Mouse (Mus musculus) liver, embryonic 16.5 days (tissue): Measurements from ENCODE around the gene Maea. TPM values are rescaled to one million over a fixed set of nuclear protein-coding genes. Genes with fewer than 3 reads are reported as not detected.
"Not testable (repeated sequence)": the region's sequence is repeated elsewhere in the genome, so short reads cannot be mapped to it uniquely, and the experiment has no call there.

Source experiments
- ATAC-seq: fragments of 200-750 bp; cut with Nextera tagmentation; 2 replicates; pipeline ENCODE4 v1.8.0; 2017; ENCODE audit warnings: low read depth, mild to moderate bottlenecking, moderate number of reproducible peaks, moderate library complexity
- H3K27ac ChIP-seq: fragments of 300-500 bp; sonication (generic); 2 replicates; pipeline ENCODE4 v1.5.1; 2014; ENCODE audit warnings: mild to moderate bottlenecking, low read length
- H3K27me3 ChIP-seq: fragments of 300-500 bp; sonication (generic); 2 replicates; pipeline ENCODE4 v1.6.1; 2014; ENCODE audit warnings: low read depth, low read length, mixed read lengths; ENCODE audit not compliant: control insufficient read depth, insufficient read depth
- H3K36me3 ChIP-seq: fragments of 300-500 bp; sonication (generic); 2 replicates; pipeline ENCODE4 v1.6.1; 2014; ENCODE audit warnings: mild to moderate bottlenecking; ENCODE audit not compliant: control insufficient read depth, insufficient read depth
- H3K4me1 ChIP-seq: fragments of 300-500 bp; sonication (generic); 2 replicates; pipeline ENCODE4 v1.6.1; 2014; ENCODE audit warnings: low read depth, low read length, mixed read lengths; ENCODE audit not compliant: control insufficient read depth
- H3K4me2 ChIP-seq: fragments of 300-500 bp; sonication (generic); 2 replicates; pipeline ENCODE4 v1.6.1; 2014; ENCODE audit warnings: low read depth, low read length, mixed read lengths
- H3K4me3 ChIP-seq: fragments of 300-500 bp; sonication (generic); 2 replicates; pipeline ENCODE4 v1.5.1; 2014; ENCODE audit warnings: low read depth, mild to moderate bottlenecking, low read length
- H3K9ac ChIP-seq: fragments of 300-500 bp; sonication (generic); 2 replicates; pipeline ENCODE4 v1.6.1; 2014; ENCODE audit warnings: low read depth, low read length
- H3K9me3 ChIP-seq: fragments of 300-500 bp; sonication (generic); replicated peaks from 2 replicates; pipeline ENCODE4 v1.6.1; 2016; ENCODE audit warnings: low read length; ENCODE audit not compliant: control insufficient read depth
- WGBS: fragments of 180-500 bp; shearing (Covaris S2); extraction: QIAGEN DNeasy Blood & Tissue Kit; methylation state at CpG from one replicate; pipeline ENCODE4 v1.1.7; 2014; ENCODE audit not compliant: insufficient replicate concordance; 5-methylcytosine and 5-hydroxymethylcytosine counted together
- polyA plus RNA-seq: library from polyadenylated mRNA; unstranded; fragments of >200 nt; fragmentation: Nextera tagmentation; extraction: Ambion mirVana; gene quantifications from 2 replicates; pipeline ENCODE4 v1.2.1, GENCODE M21; 2015

Gene Maea
- polyA plus RNA-seq, 1 experiment from 2014 or later, result 46.2 TPM

DNA sequence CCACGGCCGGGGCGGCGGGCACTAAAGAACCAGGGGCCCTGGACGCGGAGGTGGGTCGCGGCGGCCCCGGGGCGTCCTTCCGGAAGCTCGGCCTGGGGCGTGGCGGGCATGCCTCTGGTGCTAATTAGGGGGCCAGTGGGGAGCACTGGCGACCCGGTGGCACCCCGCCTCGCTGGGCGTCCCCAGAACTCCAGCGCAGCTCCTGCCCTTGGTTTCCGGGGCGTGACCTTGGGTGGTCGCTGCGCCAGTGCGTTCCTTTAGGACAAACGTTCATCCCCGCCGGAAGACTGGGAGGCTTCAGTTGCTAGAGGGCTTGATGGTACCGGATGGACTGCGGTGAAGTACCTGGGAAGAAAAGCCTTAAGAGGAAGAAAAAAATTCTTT is 660 bp downstream of the Maea start:
- peak overlapping the region; percentile 95 for H3K9ac ChIP-seq
- H3K4me2 ChIP-seq, result peak overlapping the region; percentile 91
- H3K27ac ChIP-seq, result peak overlapping the region; percentile 81
- H3K4me1 ChIP-seq, result peaks cover 20% of the 10 kb centered on the region
- no peaks in the 10 kb centered on the region for H3K9me3 ChIP-seq
- ATAC-seq, result peak; percentile 35
- WGBS, result under 1% methylated on average over 31 of the region's 31 CpGs
- H3K4me3 ChIP-seq, result peak overlapping the region; percentile 99
- H3K27me3 ChIP-seq, result no peaks in the 10 kb centered on the region
- no peaks in the 10 kb centered on the region for H3K36me3 ChIP-seq

DNA sequence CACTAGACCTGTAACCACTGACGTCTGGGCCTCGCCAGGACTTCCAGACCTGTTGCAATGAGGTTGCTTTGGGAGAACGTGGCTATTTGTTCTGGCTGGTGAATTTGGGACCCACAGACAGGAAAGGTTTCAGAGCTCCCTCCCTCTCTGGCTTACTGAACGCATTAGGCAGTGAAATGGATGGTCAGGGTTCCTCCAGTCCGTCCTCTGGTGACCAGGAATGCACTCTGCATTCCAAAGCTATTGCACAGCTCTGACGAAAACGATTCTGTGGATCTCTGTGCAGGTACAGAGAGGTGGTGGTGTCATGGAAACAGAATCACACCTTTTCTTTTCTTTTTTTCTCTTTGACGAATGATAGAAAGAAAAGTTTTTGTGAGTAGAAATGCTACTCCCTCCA is 1.9 kb downstream of the Maea start:
- no peaks in the 10 kb centered on the region for H3K36me3 ChIP-seq
- H3K4me3 ChIP-seq, result no peak overlapping the region; the same call in 1 of the 2 replicates
- no peak for ATAC-seq
- WGBS, result 64% methylated on average over 8 of the region's 8 CpGs
- H3K9ac ChIP-seq, result no peak overlapping the region
- no peak overlapping the region for H3K27ac ChIP-seq
- H3K9me3 ChIP-seq, result no peaks in the 10 kb centered on the region
- peak overlapping the region; percentile 91 for H3K4me2 ChIP-seq
- peaks cover 20% of the 10 kb centered on the region for H3K4me1 ChIP-seq
- H3K27me3 ChIP-seq, result no peaks in the 10 kb centered on the region

DNA sequence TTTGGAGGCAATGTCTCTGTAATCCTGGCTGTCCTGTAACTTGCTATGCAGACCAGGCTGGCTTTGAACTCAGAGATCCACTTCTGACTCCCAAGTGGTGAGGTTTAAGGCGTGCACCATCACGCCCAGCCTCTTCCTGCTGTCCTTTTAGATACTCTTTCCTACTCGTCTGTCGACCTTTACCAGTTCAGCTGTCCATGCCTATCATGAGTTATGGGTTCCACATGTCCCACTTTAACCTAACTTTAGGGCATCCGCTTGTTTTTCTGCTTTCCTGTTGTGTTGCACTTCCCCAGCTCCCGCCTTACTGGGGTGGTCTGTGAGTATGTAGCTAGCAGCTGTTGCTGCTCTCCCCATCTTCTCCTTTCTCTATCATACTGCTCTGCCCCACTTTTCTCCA is 5.9 kb downstream of the Maea start:
- Histone ChIP-seq H3K4me2 (no peak overlapping the region), H3K36me3 (no peaks in the 10 kb centered on the region), H3K4me1 (peaks cover 34% of the 10 kb centered on the region), H3K27ac (no peak overlapping the region), H3K9me3 (no peaks in the 10 kb centered on the region), H3K9ac (no peak overlapping the region), H3K4me3 (no peak overlapping the region), H3K27me3 (no peaks in the 10 kb centered on the region)
- WGBS, result 58% methylated on average over 6 of the region's 6 CpGs
- no peak for ATAC-seq

DNA sequence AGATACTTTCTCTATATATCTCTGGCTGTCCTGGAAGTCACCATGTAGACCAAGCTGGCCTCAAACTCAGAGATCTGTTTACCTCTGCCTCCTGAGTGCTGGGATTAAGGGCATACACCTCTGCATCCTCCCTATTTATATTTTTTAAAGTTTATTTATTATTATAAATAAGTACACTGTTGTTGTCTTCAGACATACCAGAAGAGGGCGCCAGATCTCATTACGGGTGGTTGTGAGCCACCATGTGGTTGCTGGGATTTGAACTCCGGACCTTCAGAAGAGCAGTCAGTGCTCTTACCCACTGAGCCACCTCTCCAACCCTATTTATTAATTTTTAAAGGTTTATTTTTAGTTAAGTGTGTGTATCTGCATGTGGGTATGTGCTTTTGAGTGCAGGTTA is 6.9 kb downstream of the Maea start:
- not testable (repeated sequence) for H3K27ac ChIP-seq, ATAC-seq, H3K4me3 ChIP-seq, H3K9ac ChIP-seq, H3K27me3 ChIP-seq, H3K4me2 ChIP-seq, H3K36me3 ChIP-seq, H3K9me3 ChIP-seq
- H3K4me1 ChIP-seq, result peaks cover 24% of the 10 kb centered on the region
- 66% methylated on average over 3 of the region's 3 CpGs for WGBS

DNA sequence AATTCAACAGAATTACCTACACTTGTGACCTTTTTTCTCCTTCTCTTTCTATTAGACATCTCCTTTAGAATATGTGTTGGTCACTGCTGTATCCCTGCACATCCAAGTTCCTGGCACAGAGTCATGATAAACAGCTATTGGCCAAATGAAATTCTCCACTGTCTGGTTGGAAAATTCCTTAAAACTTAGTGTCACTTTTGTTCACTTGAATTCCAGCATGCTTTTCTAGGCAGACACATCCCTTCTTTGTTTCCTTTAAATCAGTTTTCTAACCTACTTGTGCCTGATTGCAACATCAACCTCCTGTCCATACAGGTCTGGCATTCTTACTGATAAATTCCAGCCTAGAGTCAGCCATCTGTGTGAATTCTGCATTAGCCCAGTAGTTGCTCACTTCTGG is 7.5 kb downstream of the Maea start:
- Histone ChIP-seq H3K4me1 (peaks cover 20% of the 10 kb centered on the region), H3K27ac (no peak overlapping the region), H3K9ac (no peak overlapping the region), H3K9me3 (no peaks in the 10 kb centered on the region), H3K4me3 (no peak overlapping the region), H3K36me3 (no peaks in the 10 kb centered on the region), H3K27me3 (no peaks in the 10 kb centered on the region), H3K4me2 (no peak overlapping the region)
- ATAC-seq, result no peak

DNA sequence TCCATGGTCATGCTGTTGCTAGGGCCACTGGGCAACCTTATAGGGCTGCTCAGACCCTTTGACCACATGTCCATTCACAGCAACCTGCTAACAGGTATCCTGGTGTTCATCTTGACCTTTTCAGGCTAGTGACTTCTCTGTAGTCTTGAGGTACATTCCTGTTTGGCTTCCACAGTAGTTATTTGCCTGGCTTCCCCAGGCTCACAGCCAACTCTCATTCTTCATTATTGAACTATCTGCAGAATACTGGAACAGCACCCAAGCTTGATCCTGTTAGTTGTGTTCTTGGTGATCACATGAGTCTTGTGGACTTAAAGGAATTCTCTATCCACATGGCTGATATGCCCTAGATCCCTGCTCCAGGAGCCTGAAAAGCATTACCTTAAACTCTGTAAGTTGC is 8.3 kb downstream of the Maea start:
- Histone ChIP-seq H3K4me2 (no peak overlapping the region), H3K4me3 (no peak overlapping the region), H3K9me3 (no peaks in the 10 kb centered on the region), H3K27ac (no peak overlapping the region), H3K27me3 (no peaks in the 10 kb centered on the region), H3K9ac (no peak overlapping the region), H3K36me3 (no peaks in the 10 kb centered on the region), H3K4me1 (peaks cover 20% of the 10 kb centered on the region)
- ATAC-seq, result no peak

DNA sequence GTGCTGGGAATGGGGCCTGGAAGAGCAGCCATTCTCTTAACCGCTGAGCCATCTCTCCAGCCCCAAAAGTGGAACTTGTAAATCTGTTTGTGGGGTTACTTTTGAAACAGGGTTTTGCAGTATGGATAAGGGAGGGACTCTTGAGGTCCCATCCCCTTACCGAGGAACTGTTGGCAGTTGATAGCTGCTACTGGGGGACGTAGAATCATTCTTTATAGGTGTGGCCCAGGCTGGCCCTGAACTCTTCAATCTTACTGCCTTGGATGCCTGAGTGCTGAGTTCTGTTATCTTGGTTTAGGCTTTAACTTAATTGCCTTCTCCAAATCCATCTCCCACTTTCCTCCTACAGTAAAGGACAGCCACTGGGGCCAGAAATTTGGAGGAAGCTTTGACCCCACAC is 8.8 kb downstream of the Maea start:
- 28% methylated on average over 3 of the region's 3 CpGs for WGBS
- Histone ChIP-seq H3K27ac (no peak overlapping the region), H3K9ac (no peak overlapping the region), H3K9me3 (no peaks in the 10 kb centered on the region), H3K27me3 (no peaks in the 10 kb centered on the region), H3K36me3 (no peaks in the 10 kb centered on the region), H3K4me2 (no peak overlapping the region), H3K4me1 (peaks cover 20% of the 10 kb centered on the region), H3K4me3 (no peak overlapping the region)
- ATAC-seq, result peak; percentile 78

DNA sequence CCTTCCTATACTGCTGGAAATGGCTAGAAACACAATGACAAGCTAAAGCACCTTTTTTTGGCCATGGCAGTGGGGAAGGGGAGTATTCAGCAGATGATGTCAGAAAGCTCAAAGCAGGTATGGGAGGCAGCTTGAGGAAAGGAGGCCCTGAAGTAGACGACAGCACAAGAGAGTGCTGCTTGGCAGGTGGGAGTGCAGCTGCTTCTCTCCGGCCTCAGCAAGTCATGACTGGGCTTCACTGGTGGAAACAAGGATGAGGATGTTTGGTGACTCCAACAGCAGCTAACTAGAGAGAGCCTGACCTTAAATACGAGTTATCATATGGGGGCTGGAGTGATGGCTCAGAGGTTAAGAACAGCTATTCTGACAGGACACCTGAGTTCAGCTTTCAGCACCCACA is 12.3 kb downstream of the Maea start:
- WGBS, result 71% methylated on average over 3 of the region's 3 CpGs
- Histone ChIP-seq H3K9me3 (no peaks in the 10 kb centered on the region), H3K9ac (no peak overlapping the region), H3K4me2 (no peak overlapping the region), H3K36me3 (no peaks in the 10 kb centered on the region), H3K4me1 (peaks cover 21% of the 10 kb centered on the region), H3K27me3 (no peaks in the 10 kb centered on the region), H3K4me3 (no peak overlapping the region), H3K27ac (no peak overlapping the region)
- no peak for ATAC-seq

DNA sequence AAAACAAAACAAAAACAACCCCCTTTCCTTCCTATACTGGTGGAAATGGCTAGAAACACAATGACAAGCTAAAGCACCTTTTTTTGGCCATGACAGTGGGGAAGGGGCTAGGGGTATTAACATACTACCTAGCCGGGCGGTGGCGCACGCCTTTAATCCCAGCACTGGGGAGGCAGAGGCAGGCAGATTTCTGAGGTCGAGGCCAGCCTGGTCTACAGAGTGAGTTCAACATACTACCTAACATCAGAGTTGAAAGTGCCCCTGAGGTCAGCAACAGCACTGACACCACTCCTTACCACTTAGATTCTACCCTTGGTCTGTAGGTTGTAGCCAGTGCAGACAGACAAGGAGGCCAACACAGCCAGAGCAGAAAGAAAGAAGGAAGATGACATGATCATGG is 13.9 kb downstream of the Maea start:
- ATAC-seq, result no peak
- Histone ChIP-seq H3K4me3 (no peak overlapping the region), H3K9ac (no peak overlapping the region), H3K27ac (no peak overlapping the region), H3K4me1 (peaks cover 8% of the 10 kb centered on the region), H3K27me3 (no peaks in the 10 kb centered on the region), H3K36me3 (no peaks in the 10 kb centered on the region), H3K9me3 (no peaks in the 10 kb centered on the region), H3K4me2 (no peak overlapping the region)
- WGBS, result 79% methylated on average over 5 of the region's 5 CpGs

DNA sequence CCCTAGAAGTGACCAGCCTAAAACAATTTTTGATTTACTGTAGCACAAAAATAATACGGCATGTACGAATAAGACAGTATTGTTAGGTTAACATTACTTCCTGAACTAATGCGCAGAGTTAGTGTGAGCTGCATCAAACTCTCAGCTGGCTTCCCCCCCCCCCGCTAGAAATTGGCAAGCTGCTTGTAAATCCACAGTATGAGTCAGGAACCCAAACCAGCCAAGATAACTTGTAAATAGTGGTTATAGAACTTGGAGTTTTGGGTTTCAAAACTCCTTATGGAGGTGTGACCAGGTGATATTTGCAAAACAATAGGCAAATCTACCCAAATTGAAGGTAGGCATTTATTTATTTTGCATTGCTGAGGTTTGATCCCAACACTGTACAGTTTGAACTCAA is 14.4 kb downstream of the Maea start:
- no peak overlapping the region for H3K27ac ChIP-seq
- H3K9ac ChIP-seq, result no peak overlapping the region
- H3K36me3 ChIP-seq, result no peaks in the 10 kb centered on the region
- no peak for ATAC-seq
- H3K4me2 ChIP-seq, result no peak overlapping the region
- H3K4me3 ChIP-seq, result no peak overlapping the region
- 88% methylated on average over 3 of the region's 4 CpGs for WGBS
- no peaks in the 10 kb centered on the region for H3K9me3 ChIP-seq
- peaks cover 3% of the 10 kb centered on the region for H3K4me1 ChIP-seq
- no peaks in the 10 kb centered on the region for H3K27me3 ChIP-seq
